Mouse (Mus musculus): ENCODE measurements at regions not wholly inside any gene's neighbourhood (a gene's known extent, or its start where the extent isn't known, plus 50 kb on each side); places are given as distances from the start of the nearest gene placed in this dataset.

DNA sequence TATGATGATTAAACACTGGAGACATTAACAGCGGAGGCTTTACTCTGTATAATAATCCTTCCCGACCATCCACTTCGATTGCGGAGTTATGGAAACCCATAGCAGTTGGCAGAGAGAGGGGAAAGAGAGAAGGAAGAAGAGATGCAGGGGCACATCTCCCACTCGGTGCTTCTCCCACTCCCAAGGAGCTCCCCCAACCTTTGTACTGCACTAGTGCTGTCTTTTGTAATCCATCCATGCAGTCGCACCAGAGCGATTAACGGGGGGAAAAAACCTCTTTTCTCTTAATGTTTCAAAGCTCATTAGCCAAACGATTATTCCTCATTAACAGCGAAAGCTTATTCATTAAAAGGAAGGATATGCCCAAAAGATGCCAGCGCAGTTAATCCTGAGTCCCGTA lies 244.6 kb upstream of the Pmfbp1 start:
- TF ChIP-seq CTCF (IDR thresholded peaks at IDR 0.05; ENCODE audit: insufficient read depth, low read length) = no peak
- TF ChIP-seq POLR2A (IDR thresholded peaks at IDR 0.05; ENCODE audit: borderline replicate concordance, extremely low read depth, low read depth, low read length) = no peak

Measured in lung, adult 2 months (tissue).